Mouse (Mus musculus): Measurements from ENCODE around the gene Clip3. TPM values are rescaled to one million over a fixed set of nuclear protein-coding genes. Genes with fewer than 3 reads are reported as not detected.

Clip3 gene
- polyA plus RNA-seq, 1 experiment from 2014 or later, result 124 TPM

GRCm38 (mm10) chr7:30331887-30332286 lies 40.4 kb downstream of the Clip3 start:
- WGBS, result 2% methylated on average over 13 of the region's 13 CpGs
- H3K9ac ChIP-seq (ENCODE audit: low read depth, low read length), result no peak overlapping the region

GRCm38 (mm10) chr7:30332622-30333259 lies 41.2 kb downstream of the Clip3 start:
- H3K27ac ChIP-seq (ENCODE audit: low read length), result no peak overlapping the region
- 67% methylated on average over 18 of the region's 18 CpGs for WGBS
- no peak overlapping the region for H3K9ac ChIP-seq (ENCODE audit: low read depth, low read length)

More at GRCm38 (mm10) chr7:30331887-30332286, 40.4 kb downstream of the Clip3 start:
- peak overlapping the region; percentile 25; the same call in 1 of the 2 replicates for H3K4me3 ChIP-seq (ENCODE audit: low read depth, low read length)
- peaks cover 12% of the 10 kb centered on the region for H3K4me1 ChIP-seq (ENCODE audit: control insufficient read depth, insufficient read depth, low read length)
- no peaks in the 10 kb centered on the region for H3K36me3 ChIP-seq (ENCODE audit: control insufficient read depth, insufficient read depth, low read length)
- H3K27me3 ChIP-seq (ENCODE audit: control insufficient read depth, insufficient read depth, low read depth, low read length), result peaks cover 15% of the 10 kb centered on the region
- peak overlapping the region; percentile 51 for H3K4me2 ChIP-seq (ENCODE audit: low read length)
- no peaks in the 10 kb centered on the region for H3K9me3 ChIP-seq (replicated peaks; ENCODE audit: control insufficient read depth, low read length, poor library complexity, severe bottlenecking)
- no peak overlapping the region for H3K27ac ChIP-seq (ENCODE audit: low read length)
- ATAC-seq, result peak; percentile 91

GRCm38 (mm10) chr7:30333436-30333835 lies 41.9 kb downstream of the Clip3 start:
- Histone ChIP-seq H3K4me1 (ENCODE audit: control insufficient read depth, insufficient read depth, low read length) (peaks cover 12% of the 10 kb centered on the region), H3K27ac (ENCODE audit: low read length) (no peak overlapping the region), H3K36me3 (ENCODE audit: control insufficient read depth, insufficient read depth, low read length) (no peaks in the 10 kb centered on the region), H3K27me3 (ENCODE audit: control insufficient read depth, insufficient read depth, low read depth, low read length) (peaks cover 15% of the 10 kb centered on the region), H3K4me3 (ENCODE audit: low read depth, low read length) (no peak overlapping the region), H3K4me2 (ENCODE audit: low read length) (no peak overlapping the region), H3K9ac (ENCODE audit: low read depth, low read length) (no peak overlapping the region), H3K9me3 (replicated peaks; ENCODE audit: control insufficient read depth, low read length, poor library complexity, severe bottlenecking) (no peaks in the 10 kb centered on the region)
- no peak for ATAC-seq
- WGBS, result 40% methylated on average over 4 of the region's 4 CpGs

More at GRCm38 (mm10) chr7:30332622-30333259, 41.2 kb downstream of the Clip3 start:
- peaks cover 12% of the 10 kb centered on the region for H3K4me1 ChIP-seq (ENCODE audit: control insufficient read depth, insufficient read depth, low read length)
- H3K36me3 ChIP-seq (ENCODE audit: control insufficient read depth, insufficient read depth, low read length), result no peaks in the 10 kb centered on the region
- H3K4me3 ChIP-seq (ENCODE audit: low read depth, low read length), result no peak overlapping the region
- peaks cover 15% of the 10 kb centered on the region for H3K27me3 ChIP-seq (ENCODE audit: control insufficient read depth, insufficient read depth, low read depth, low read length)
- ATAC-seq, result no peak
- no peaks in the 10 kb centered on the region for H3K9me3 ChIP-seq (replicated peaks; ENCODE audit: control insufficient read depth, low read length, poor library complexity, severe bottlenecking)
- H3K4me2 ChIP-seq (ENCODE audit: low read length), result no peak overlapping the region

- H3K27ac ChIP-seq (ENCODE audit: low read length), result no peak overlapping the region
- peaks cover 12% of the 10 kb centered on the region for H3K4me1 ChIP-seq (ENCODE audit: control insufficient read depth, insufficient read depth, low read length)
- H3K9ac ChIP-seq (ENCODE audit: low read depth, low read length), result no peak overlapping the region
- no peaks in the 10 kb centered on the region for H3K36me3 ChIP-seq (ENCODE audit: control insufficient read depth, insufficient read depth, low read length)
- WGBS, result 66% methylated on average over 5 of the region's 5 CpGs
- peaks cover 17% of the 10 kb centered on the region for H3K27me3 ChIP-seq (ENCODE audit: control insufficient read depth, insufficient read depth, low read depth, low read length)
- H3K4me2 ChIP-seq (ENCODE audit: low read length), result no peak overlapping the region
- ATAC-seq, result no peak
- H3K9me3 ChIP-seq (replicated peaks; ENCODE audit: control insufficient read depth, low read length, poor library complexity, severe bottlenecking), result no peaks in the 10 kb centered on the region
- H3K4me3 ChIP-seq (ENCODE audit: low read depth, low read length), result no peak overlapping the region
Measured at GRCm38 (mm10) chr7:30334563-30334962, 43.0 kb downstream of the Clip3 start.

- peaks cover 12% of the 10 kb centered on the region for H3K4me1 ChIP-seq (ENCODE audit: control insufficient read depth, insufficient read depth, low read length)
- peaks cover 17% of the 10 kb centered on the region for H3K27me3 ChIP-seq (ENCODE audit: control insufficient read depth, insufficient read depth, low read depth, low read length)
- H3K27ac ChIP-seq (ENCODE audit: low read length), result no peak overlapping the region
- H3K9ac ChIP-seq (ENCODE audit: low read depth, low read length), result no peak overlapping the region
- H3K4me2 ChIP-seq (ENCODE audit: low read length), result no peak overlapping the region
- H3K4me3 ChIP-seq (ENCODE audit: low read depth, low read length), result no peak overlapping the region
- no peaks in the 10 kb centered on the region for H3K36me3 ChIP-seq (ENCODE audit: control insufficient read depth, insufficient read depth, low read length)
- 77% methylated on average over 6 of the region's 6 CpGs for WGBS
- ATAC-seq, result no peak
- no peaks in the 10 kb centered on the region for H3K9me3 ChIP-seq (replicated peaks; ENCODE audit: control insufficient read depth, low read length, poor library complexity, severe bottlenecking)
Measured at GRCm38 (mm10) chr7:30335688-30336087, 44.2 kb downstream of the Clip3 start.

GRCm38 (mm10) chr7:30336384-30336783 lies 44.9 kb downstream of the Clip3 start:
- H3K9me3 ChIP-seq (replicated peaks; ENCODE audit: control insufficient read depth, low read length, poor library complexity, severe bottlenecking), result no peaks in the 10 kb centered on the region
- H3K27ac ChIP-seq (ENCODE audit: low read length), result no peak overlapping the region
- ATAC-seq, result peak; percentile 26; the same call in 1 of the 2 replicates
- 0 out of 2 replicates have a peak overlapping the region, but pooled peaks have one; percentile 33 for H3K9ac ChIP-seq (ENCODE audit: low read depth, low read length)
- H3K4me3 ChIP-seq (ENCODE audit: low read depth, low read length), result no peak overlapping the region
- H3K27me3 ChIP-seq (ENCODE audit: control insufficient read depth, insufficient read depth, low read depth, low read length), result peaks cover 17% of the 10 kb centered on the region
- H3K4me2 ChIP-seq (ENCODE audit: low read length), result peak overlapping the region; percentile 27; the same call in 1 of the 2 replicates
- peaks cover 10% of the 10 kb centered on the region for H3K4me1 ChIP-seq (ENCODE audit: control insufficient read depth, insufficient read depth, low read length)
- no peaks in the 10 kb centered on the region for H3K36me3 ChIP-seq (ENCODE audit: control insufficient read depth, insufficient read depth, low read length)
- 2% methylated on average over 9 of the region's 9 CpGs for WGBS

GRCm38 (mm10) chr7:30339432-30340109 lies 48.0 kb downstream of the Clip3 start:
- Histone ChIP-seq H3K27me3 (ENCODE audit: control insufficient read depth, insufficient read depth, low read depth, low read length) (peaks cover 24% of the 10 kb centered on the region), H3K9me3 (replicated peaks; ENCODE audit: control insufficient read depth, low read length, poor library complexity, severe bottlenecking) (no peaks in the 10 kb centered on the region), H3K4me3 (ENCODE audit: low read depth, low read length) (no peak overlapping the region), H3K4me2 (ENCODE audit: low read length) (no peak overlapping the region), H3K36me3 (ENCODE audit: control insufficient read depth, insufficient read depth, low read length) (no peaks in the 10 kb centered on the region), H3K4me1 (ENCODE audit: control insufficient read depth, insufficient read depth, low read length) (0 out of 2 replicates have a peak, but pooled peaks cover 5% of the 10 kb centered on the region), H3K9ac (ENCODE audit: low read depth, low read length) (no peak overlapping the region), H3K27ac (ENCODE audit: low read length) (no peak overlapping the region)
- 63% methylated on average over 5 of the region's 5 CpGs for WGBS
- no peak for ATAC-seq

GRCm38 (mm10) chr7:30346635-30347379 lies 55.3 kb downstream of the Clip3 start:
- 33% methylated on average over 21 of the region's 21 CpGs for WGBS
- Histone ChIP-seq H3K9me3 (replicated peaks; ENCODE audit: control insufficient read depth, low read length, poor library complexity, severe bottlenecking) (no peaks in the 10 kb centered on the region), H3K4me1 (ENCODE audit: control insufficient read depth, insufficient read depth, low read length) (no peaks in the 10 kb centered on the region), H3K9ac (ENCODE audit: low read depth, low read length) (no peak overlapping the region), H3K4me3 (ENCODE audit: low read depth, low read length) (no peak overlapping the region), H3K4me2 (ENCODE audit: low read length) (no peak overlapping the region), H3K27ac (ENCODE audit: low read length) (no peak overlapping the region), H3K27me3 (ENCODE audit: control insufficient read depth, insufficient read depth, low read depth, low read length) (peaks cover 33% of the 10 kb centered on the region), H3K36me3 (ENCODE audit: control insufficient read depth, insufficient read depth, low read length) (no peaks in the 10 kb centered on the region)
- ATAC-seq, result no peak

Data from midbrain, embryonic 16.5 days (tissue).